Comparison of ENCODE assay signal across 16 mouse cellular contexts in the genomic region with DNA sequence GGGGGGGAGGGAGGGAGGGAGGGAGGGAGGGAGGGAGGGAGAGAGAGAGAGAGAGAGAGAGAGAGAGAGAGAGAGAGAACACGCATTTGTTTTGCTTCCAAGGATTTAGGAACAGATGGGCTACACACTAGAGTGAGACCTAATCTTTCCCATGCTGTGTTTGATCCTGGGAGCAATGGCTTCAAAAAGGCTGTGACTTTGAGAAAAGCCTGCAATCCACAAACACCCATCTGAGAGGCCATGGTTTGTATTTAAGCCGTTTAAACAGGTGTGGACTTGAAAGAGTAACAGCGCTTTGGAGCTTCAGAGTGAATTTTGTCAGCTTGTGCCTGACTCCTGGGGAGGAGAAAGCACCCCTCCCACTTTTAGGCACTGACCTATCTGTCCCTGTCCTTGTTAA. TPM values are rescaled to one million over a fixed set of nuclear protein-coding genes. Genes with fewer than 3 reads are reported as not detected.
A peak's percentile ranks its signal among the peaks of the same experiment; 100 is the strongest.
DNase-seq lines count a peak whose midpoint lies in the region; ATAC-seq lines count a peak whose summit lies in the region.
"Had no signal": no experiment of that assay in that cellular context is flagged by ENCODE, and none has a peak within 500 bp of the region (broad histone marks: within the 10 kb centered on the region; RNA-seq: fewer than 3 reads in every experiment).

No protein-coding gene starts in this region.

- no peaks in the 10 kb centered on the region for H3K4me1 ChIP-seq in forebrain, embryonic 14.5 days (ENCODE audit: control insufficient read depth, insufficient read depth, low read length)
- H3K4me1 ChIP-seq in forebrain, embryonic 16.5 days (replicated peaks; ENCODE audit: control insufficient read depth, insufficient read depth, low read length), result peaks cover 3% of the 10 kb centered on the region
- peaks cover 4% of the 10 kb centered on the region; the same call in 1 of the 2 replicates for H3K4me1 ChIP-seq in intestine, embryonic 16.5 days (ENCODE audit: control insufficient read depth, insufficient read depth, low read length)
- H3K4me1 ChIP-seq: embryonic facial prominence, embryonic 12.5 days; liver, embryonic 13.5 days; neural tube, embryonic 12.5 days had no signal

- no peak overlapping the region for H3K9ac ChIP-seq in forebrain, embryonic 14.5 days (ENCODE audit: low read length)
- H3K9ac ChIP-seq in forebrain, embryonic 16.5 days (replicated peaks; ENCODE audit: low read depth, low read length), result no peak overlapping the region
- no peak overlapping the region for H3K9ac ChIP-seq in intestine, embryonic 16.5 days (ENCODE audit: low read depth, low read length)
- H3K9ac ChIP-seq: embryonic facial prominence, embryonic 12.5 days; liver, embryonic 13.5 days; lung, embryonic 15.5 days; neural tube, embryonic 12.5 days had no signal

- no peaks in the 10 kb centered on the region for H3K36me3 ChIP-seq in forebrain, embryonic 14.5 days (ENCODE audit: control insufficient read depth, insufficient read depth, low read length)
- no peaks in the 10 kb centered on the region for H3K36me3 ChIP-seq in forebrain, embryonic 16.5 days (ENCODE audit: control insufficient read depth, insufficient read depth)
- H3K36me3 ChIP-seq in intestine, embryonic 16.5 days (ENCODE audit: control insufficient read depth, insufficient read depth, low read length), result no peaks in the 10 kb centered on the region
- H3K36me3 ChIP-seq: embryonic facial prominence, embryonic 12.5 days; heart, embryonic 13.5 days; liver, embryonic 13.5 days; lung, embryonic 15.5 days; neural tube, embryonic 12.5 days had no signal

- WGBS in forebrain, embryonic 14.5 days, result 28% methylated on average over 3 of the region's 3 CpGs
- WGBS in forebrain, embryonic 16.5 days, result 37% methylated on average over 3 of the region's 3 CpGs
- 35% methylated on average over 3 of the region's 3 CpGs for WGBS in intestine, embryonic 16.5 days

- no peak overlapping the region for H3K4me2 ChIP-seq in forebrain, embryonic 14.5 days (ENCODE audit: low read length)
- no peak overlapping the region for H3K4me2 ChIP-seq in forebrain, embryonic 16.5 days (ENCODE audit: low read length)
- H3K4me2 ChIP-seq in intestine, embryonic 16.5 days (ENCODE audit: low read depth, low read length), result no peak overlapping the region
- H3K4me2 ChIP-seq: embryonic facial prominence, embryonic 12.5 days; neural tube, embryonic 12.5 days had no signal

- H3K27ac ChIP-seq in forebrain, embryonic 14.5 days (ENCODE audit: low read depth, low read length), result no peak overlapping the region
- H3K27ac ChIP-seq in forebrain, embryonic 16.5 days (ENCODE audit: low read length), result no peak overlapping the region
- peak overlapping the region; percentile 46 for H3K27ac ChIP-seq in intestine, embryonic 16.5 days (ENCODE audit: low read length)
- H3K27ac ChIP-seq: embryonic facial prominence, embryonic 12.5 days; heart, embryonic 13.5 days; liver, embryonic 13.5 days; lung, embryonic 15.5 days; macrophage; neural tube, embryonic 12.5 days had no signal

- no peak overlapping the region for H3K4me3 ChIP-seq in forebrain, embryonic 14.5 days (ENCODE audit: low read depth, low read length)
- H3K4me3 ChIP-seq in forebrain, embryonic 16.5 days (replicated peaks; ENCODE audit: low read length), result no peak overlapping the region
- H3K4me3 ChIP-seq in intestine, embryonic 16.5 days (ENCODE audit: low read length), result no peak overlapping the region
- H3K4me3 ChIP-seq: embryonic facial prominence, embryonic 12.5 days; liver, embryonic 13.5 days; neural tube, embryonic 12.5 days had no signal

- H3K9me3 ChIP-seq in forebrain, embryonic 14.5 days (replicated peaks; ENCODE audit: control insufficient read depth, low read length), result no peaks in the 10 kb centered on the region
- H3K9me3 ChIP-seq in forebrain, embryonic 16.5 days (ENCODE audit: control insufficient read depth, low read length), result no peaks in the 10 kb centered on the region
- no peaks in the 10 kb centered on the region for H3K9me3 ChIP-seq in intestine, embryonic 16.5 days (ENCODE audit: control insufficient read depth, low read length)
- H3K9me3 ChIP-seq: embryonic facial prominence, embryonic 12.5 days; heart, embryonic 13.5 days; liver, embryonic 13.5 days; lung, embryonic 15.5 days; neural tube, embryonic 12.5 days had no signal

- ATAC-seq in forebrain, embryonic 14.5 days, result no peak
- ATAC-seq in forebrain, embryonic 16.5 days, result no peak
- ATAC-seq in intestine, embryonic 16.5 days, result no peak

- peak; percentile 40 for DNase-seq in forebrain, embryonic 14.5 days (ENCODE audit: low spot score)
- DNase-seq in retina, postnatal 1 day, result peak; percentile 21
- no peak for DNase-seq in retina, embryonic 14.5 days (ENCODE audit: low spot score)
- peak; percentile 20 for DNase-seq in thymus, postnatal 4 days
- DNase-seq in ovary, postnatal 14 days (ENCODE audit: low spot score), result no peak
- DNase-seq: adrenal gland, adult 8-10 months; cerebellum, adult 18-20 months; liver, embryonic 13.5 days; right cerebral cortex, postnatal 25 days had no signal

- no peaks in the 10 kb centered on the region for H3K27me3 ChIP-seq in forebrain, embryonic 14.5 days (replicated peaks; ENCODE audit: control insufficient read depth, insufficient read depth, low read length)
- H3K27me3 ChIP-seq in forebrain, embryonic 16.5 days (replicated peaks; ENCODE audit: control insufficient read depth, insufficient read depth, low read length), result no peaks in the 10 kb centered on the region
- no peaks in the 10 kb centered on the region for H3K27me3 ChIP-seq in intestine, embryonic 16.5 days (replicated peaks; ENCODE audit: control insufficient read depth, insufficient read depth, low read length)
- H3K27me3 ChIP-seq: embryonic facial prominence, embryonic 12.5 days; heart, embryonic 13.5 days; lung, embryonic 15.5 days; neural tube, embryonic 12.5 days had no signal

RNA-seq across cellular contexts. Expression of gene Lrig1, which starts 29.2 kb away (rescaled TPM):
- 8.5 and 9.5 TPM in 2 replicates for polyA plus RNA-seq in forebrain, embryonic 14.5 days (2014; fragmentation: Nextera tagmentation; extraction: Ambion mirVana)
- polyA plus RNA-seq in forebrain, embryonic 16.5 days (2015; fragmentation: Nextera tagmentation; extraction: Ambion mirVana), result 7.1 and 8.3 TPM in 2 replicates
- 11.8 and 14.7 TPM in 2 replicates for polyA plus RNA-seq in intestine, embryonic 16.5 days (2015; fragmentation: Nextera tagmentation; extraction: Ambion mirVana)

Comparison
In these comparisons a context has a peak if more than half of its experiments do, and no peak if none do; other contexts are left out.
1. DNase-seq: peak in forebrain, embryonic 14.5 days (single experiment), retina, postnatal 1 day (single experiment) and thymus, postnatal 4 days (single experiment); none in retina, embryonic 14.5 days (single experiment) and ovary, postnatal 14 days (single experiment).